Mouse (Mus musculus): ENCODE results near the gene Pard3b. TPM values are rescaled to one million over a fixed set of nuclear protein-coding genes. Genes with fewer than 3 reads are reported as not detected.

The Pard3b gene
- polyA plus RNA-seq, 1 experiment: 0.71 TPM

DNA sequence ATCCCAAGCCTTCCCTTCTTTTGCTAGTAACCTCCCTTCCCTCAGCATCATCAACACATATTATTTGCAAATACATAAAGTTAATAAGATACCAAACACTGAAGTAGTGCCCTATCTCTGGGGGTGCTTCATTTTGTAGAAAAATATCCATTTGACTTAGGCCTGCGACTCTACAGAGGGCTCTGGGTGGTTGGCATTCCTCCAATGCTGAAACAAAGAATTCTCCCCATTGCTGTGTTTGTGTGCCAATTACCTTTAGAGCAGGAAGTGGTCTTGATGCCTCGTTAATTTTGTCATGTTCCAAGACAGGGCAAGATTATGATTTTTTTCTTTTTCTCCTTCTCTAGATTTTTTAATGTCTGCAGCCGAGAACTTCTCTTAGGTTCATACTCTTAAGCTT lies 637.8 kb downstream of the Pard3b start:
- TF ChIP-seq CTCF (IDR thresholded peaks at IDR 0.05; ENCODE audit: borderline replicate concordance, control insufficient read depth, extremely low read depth, insufficient read depth, low read length, poor library complexity): no peak
- TF ChIP-seq POLR2A (IDR thresholded peaks at IDR 0.05; ENCODE audit: control insufficient read depth, extremely low read depth, insufficient read depth, low read length, poor library complexity): no peak
- H3K27ac ChIP-seq (ENCODE audit: control insufficient read depth, insufficient read depth, low read length): no peak overlapping the region
- no peak overlapping the region for H3K4me3 ChIP-seq (ENCODE audit: control insufficient read depth, insufficient read depth, low read length)
- no peaks in the 10 kb centered on the region for H3K4me1 ChIP-seq (replicated peaks; ENCODE audit: control insufficient read depth, insufficient read depth, low read length)
- 56% methylated on average over 3 of the region's 3 CpGs for WGBS
- no peaks in the 10 kb centered on the region for H3K27me3 ChIP-seq (ENCODE audit: control insufficient read depth, insufficient read depth, low read length)
- H3K36me3 ChIP-seq (ENCODE audit: control insufficient read depth, insufficient read depth, low read length): no peaks in the 10 kb centered on the region
- no peak for DNase-seq

DNA sequence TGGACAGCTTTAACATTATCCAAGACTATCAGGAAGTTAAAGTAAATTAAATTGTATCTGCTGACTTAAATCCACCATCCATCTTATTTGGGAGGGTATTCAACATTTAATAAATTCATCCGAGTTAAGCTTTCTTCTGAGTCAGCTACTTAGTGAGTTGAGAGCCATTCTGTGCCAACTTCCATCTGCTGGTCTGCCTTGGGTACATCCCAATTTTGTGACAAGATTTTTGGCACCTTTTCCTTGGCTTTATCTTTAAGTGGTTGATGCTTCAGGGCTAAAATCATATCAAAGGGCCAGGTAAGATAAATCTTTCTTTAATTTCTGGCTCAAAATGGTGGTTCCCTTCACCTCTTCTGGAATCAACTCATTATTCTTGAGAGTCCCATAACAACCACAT lies 640.0 kb downstream of the Pard3b start:
- H3K4me3 ChIP-seq (ENCODE audit: control insufficient read depth, insufficient read depth, low read length): no peak overlapping the region
- no peaks in the 10 kb centered on the region for H3K4me1 ChIP-seq (replicated peaks; ENCODE audit: control insufficient read depth, insufficient read depth, low read length)
- H3K36me3 ChIP-seq (ENCODE audit: control insufficient read depth, insufficient read depth, low read length): no peaks in the 10 kb centered on the region
- H3K27ac ChIP-seq (ENCODE audit: control insufficient read depth, insufficient read depth, low read length): no peak overlapping the region
- 87% methylated on average over 1 of the region's 1 CpGs for WGBS
- TF ChIP-seq CTCF (IDR thresholded peaks at IDR 0.05; ENCODE audit: borderline replicate concordance, control insufficient read depth, extremely low read depth, insufficient read depth, low read length, poor library complexity) (no peak), POLR2A (IDR thresholded peaks at IDR 0.05; ENCODE audit: control insufficient read depth, extremely low read depth, insufficient read depth, low read length, poor library complexity) (no peak)
- DNase-seq: no peak
- H3K27me3 ChIP-seq (ENCODE audit: control insufficient read depth, insufficient read depth, low read length): no peaks in the 10 kb centered on the region

DNA sequence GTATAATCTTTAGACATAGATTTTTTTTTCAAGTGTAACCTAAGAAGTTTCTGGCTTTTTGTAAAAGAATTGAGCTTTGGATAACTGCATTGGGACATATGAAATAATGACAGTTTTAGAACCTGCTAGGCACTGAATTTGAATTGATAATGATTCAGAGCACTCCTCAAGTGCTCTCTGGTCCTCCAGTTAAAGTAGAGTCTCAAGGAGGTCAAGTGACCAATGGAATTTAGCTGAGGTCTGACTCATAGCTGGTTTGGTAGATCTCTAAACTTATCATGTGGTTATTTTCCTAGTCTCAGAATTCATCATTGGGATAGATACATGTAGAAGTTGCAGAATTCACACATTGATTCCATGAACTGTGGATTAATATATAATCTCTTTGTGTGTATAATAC lies 642.0 kb downstream of the Pard3b start:
- H3K27me3 ChIP-seq (ENCODE audit: control insufficient read depth, insufficient read depth, low read length): no peaks in the 10 kb centered on the region
- DNase-seq: no peak
- H3K4me3 ChIP-seq (ENCODE audit: control insufficient read depth, insufficient read depth, low read length): no peak overlapping the region
- TF ChIP-seq POLR2A (IDR thresholded peaks at IDR 0.05; ENCODE audit: control insufficient read depth, extremely low read depth, insufficient read depth, low read length, poor library complexity): no peak
- TF ChIP-seq CTCF (IDR thresholded peaks at IDR 0.05; ENCODE audit: borderline replicate concordance, control insufficient read depth, extremely low read depth, insufficient read depth, low read length, poor library complexity): no peak
- H3K4me1 ChIP-seq (replicated peaks; ENCODE audit: control insufficient read depth, insufficient read depth, low read length): no peaks in the 10 kb centered on the region
- no peaks in the 10 kb centered on the region for H3K36me3 ChIP-seq (ENCODE audit: control insufficient read depth, insufficient read depth, low read length)
- no peak overlapping the region for H3K27ac ChIP-seq (ENCODE audit: control insufficient read depth, insufficient read depth, low read length)

DNA sequence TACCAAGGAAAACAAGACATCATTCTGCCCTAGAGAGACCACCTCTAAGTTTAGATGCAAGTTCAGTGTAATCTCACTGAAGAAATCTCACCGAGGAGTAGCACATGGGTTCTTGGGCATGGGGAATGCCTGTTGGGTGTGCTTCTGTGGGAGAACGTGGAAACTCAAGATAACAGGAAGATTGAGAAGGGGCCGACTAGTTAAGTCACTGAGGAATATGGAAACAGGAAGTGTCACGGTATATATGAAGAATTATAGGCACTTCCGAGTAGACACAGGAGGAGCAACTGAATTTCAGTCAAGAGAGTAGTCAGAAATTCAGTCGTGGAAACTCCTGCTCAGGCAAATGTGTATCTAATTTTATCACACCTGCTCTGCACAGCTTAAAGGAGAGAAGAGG lies 644.2 kb downstream of the Pard3b start:
- no peak for DNase-seq
- H3K36me3 ChIP-seq (ENCODE audit: control insufficient read depth, insufficient read depth, low read length): no peaks in the 10 kb centered on the region
- no peak for TF ChIP-seq POLR2A (IDR thresholded peaks at IDR 0.05; ENCODE audit: control insufficient read depth, extremely low read depth, insufficient read depth, low read length, poor library complexity)
- no peak for TF ChIP-seq CTCF (IDR thresholded peaks at IDR 0.05; ENCODE audit: borderline replicate concordance, control insufficient read depth, extremely low read depth, insufficient read depth, low read length, poor library complexity)
- 46% methylated on average over 6 of the region's 6 CpGs for WGBS
- H3K4me3 ChIP-seq (ENCODE audit: control insufficient read depth, insufficient read depth, low read length): no peak overlapping the region
- H3K27ac ChIP-seq (ENCODE audit: control insufficient read depth, insufficient read depth, low read length): no peak overlapping the region
- H3K4me1 ChIP-seq (replicated peaks; ENCODE audit: control insufficient read depth, insufficient read depth, low read length): no peaks in the 10 kb centered on the region
- no peaks in the 10 kb centered on the region for H3K27me3 ChIP-seq (ENCODE audit: control insufficient read depth, insufficient read depth, low read length)

DNA sequence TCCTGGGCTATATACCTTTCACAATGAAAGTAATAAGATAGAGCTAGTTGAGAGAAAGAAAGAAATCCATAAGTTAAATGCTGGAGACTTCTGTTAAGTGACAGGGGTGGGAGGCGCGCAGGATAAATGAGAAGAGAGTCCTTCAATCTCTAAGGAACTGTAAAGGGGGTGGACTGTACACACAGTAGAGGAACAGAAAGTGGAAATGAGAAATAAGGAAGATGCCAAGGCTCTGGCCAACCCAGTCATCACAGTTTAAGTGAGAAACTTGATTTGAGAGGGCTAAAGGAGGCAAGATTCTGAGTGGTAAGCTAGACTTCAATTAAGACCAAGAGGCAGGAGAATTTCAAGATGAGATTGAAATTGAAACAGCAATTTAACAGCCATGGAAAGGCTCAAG lies 645.0 kb downstream of the Pard3b start:
- WGBS: 98% methylated on average over 2 of the region's 2 CpGs
- Histone ChIP-seq H3K27me3 (ENCODE audit: control insufficient read depth, insufficient read depth, low read length) (no peaks in the 10 kb centered on the region), H3K4me3 (ENCODE audit: control insufficient read depth, insufficient read depth, low read length) (no peak overlapping the region), H3K27ac (ENCODE audit: control insufficient read depth, insufficient read depth, low read length) (no peak overlapping the region), H3K4me1 (replicated peaks; ENCODE audit: control insufficient read depth, insufficient read depth, low read length) (no peaks in the 10 kb centered on the region), H3K36me3 (ENCODE audit: control insufficient read depth, insufficient read depth, low read length) (no peaks in the 10 kb centered on the region)
- TF ChIP-seq CTCF (IDR thresholded peaks at IDR 0.05; ENCODE audit: borderline replicate concordance, control insufficient read depth, extremely low read depth, insufficient read depth, low read length, poor library complexity) (no peak), POLR2A (IDR thresholded peaks at IDR 0.05; ENCODE audit: control insufficient read depth, extremely low read depth, insufficient read depth, low read length, poor library complexity) (no peak)
- DNase-seq: no peak

DNA sequence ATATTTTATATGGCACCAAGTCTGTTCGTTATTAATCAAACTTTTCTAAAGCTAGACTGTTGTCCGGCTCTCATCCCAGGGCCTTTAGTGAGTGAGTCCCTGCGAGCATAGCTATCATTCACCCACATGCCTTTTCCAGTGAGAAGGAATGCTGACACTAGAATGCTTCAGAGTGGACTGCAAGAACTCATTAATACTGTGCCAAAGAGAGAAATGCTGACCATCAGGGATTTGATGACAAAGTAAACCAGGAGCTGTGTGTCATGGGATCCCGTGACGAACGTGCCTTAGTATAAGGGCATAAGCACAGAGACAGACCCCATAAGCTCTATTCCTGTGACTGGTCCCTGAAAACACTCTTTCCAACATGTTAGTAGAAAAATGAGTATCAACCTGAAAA lies 670.8 kb downstream of the Pard3b start:
- no peak for DNase-seq
- Histone ChIP-seq H3K27ac (ENCODE audit: control insufficient read depth, insufficient read depth, low read length) (no peak overlapping the region), H3K4me3 (ENCODE audit: control insufficient read depth, insufficient read depth, low read length) (no peak overlapping the region), H3K27me3 (ENCODE audit: control insufficient read depth, insufficient read depth, low read length) (no peaks in the 10 kb centered on the region), H3K36me3 (ENCODE audit: control insufficient read depth, insufficient read depth, low read length) (no peaks in the 10 kb centered on the region), H3K4me1 (replicated peaks; ENCODE audit: control insufficient read depth, insufficient read depth, low read length) (no peaks in the 10 kb centered on the region)
- TF ChIP-seq POLR2A (IDR thresholded peaks at IDR 0.05; ENCODE audit: control insufficient read depth, extremely low read depth, insufficient read depth, low read length, poor library complexity) (no peak), CTCF (IDR thresholded peaks at IDR 0.05; ENCODE audit: borderline replicate concordance, control insufficient read depth, extremely low read depth, insufficient read depth, low read length, poor library complexity) (no peak)
- WGBS: 97% methylated on average over 6 of the region's 6 CpGs

DNA sequence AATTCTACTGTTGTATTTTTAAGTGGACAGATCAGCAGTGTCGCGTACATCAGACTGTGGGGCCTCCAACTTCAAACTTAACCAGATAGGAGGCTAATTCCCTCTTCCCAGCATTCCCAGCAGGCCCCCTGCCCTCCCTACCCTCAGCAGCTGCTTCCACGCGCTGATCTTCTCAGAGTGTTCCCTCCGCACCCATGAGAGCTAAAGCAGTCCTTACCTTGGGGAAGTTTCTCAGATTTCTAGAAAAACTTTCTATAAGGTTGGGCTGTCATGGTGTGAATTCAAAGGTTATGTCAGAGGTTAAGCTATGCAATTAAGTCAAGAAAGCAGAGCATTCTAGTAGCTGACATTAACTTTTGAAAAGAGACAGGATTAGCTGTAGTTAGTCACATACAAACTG lies 686.6 kb downstream of the Pard3b start:
- H3K27ac ChIP-seq (ENCODE audit: control insufficient read depth, insufficient read depth, low read length): no peak overlapping the region
- TF ChIP-seq POLR2A (IDR thresholded peaks at IDR 0.05; ENCODE audit: control insufficient read depth, extremely low read depth, insufficient read depth, low read length, poor library complexity) (no peak), CTCF (IDR thresholded peaks at IDR 0.05; ENCODE audit: borderline replicate concordance, control insufficient read depth, extremely low read depth, insufficient read depth, low read length, poor library complexity) (no peak)
- H3K4me1 ChIP-seq (replicated peaks; ENCODE audit: control insufficient read depth, insufficient read depth, low read length): no peaks in the 10 kb centered on the region
- no peak overlapping the region for H3K4me3 ChIP-seq (ENCODE audit: control insufficient read depth, insufficient read depth, low read length)
- no peaks in the 10 kb centered on the region for H3K36me3 ChIP-seq (ENCODE audit: control insufficient read depth, insufficient read depth, low read length)
- DNase-seq: no peak
- WGBS: 95% methylated on average over 5 of the region's 5 CpGs
- no peaks in the 10 kb centered on the region for H3K27me3 ChIP-seq (ENCODE audit: control insufficient read depth, insufficient read depth, low read length)

Data from thymus, adult 2 months (tissue).